Mouse (Mus musculus) forelimb bud, embryonic 11.5 days (tissue): ENCODE results near the gene Slc22a18.

Source experiments
- DNase-seq: peaks from one replicate; pipeline ENCODE4 v3.0.0-alpha.2; 2012; ENCODE audit warnings: low read depth, low spot score

Gene Slc22a18

DNA sequence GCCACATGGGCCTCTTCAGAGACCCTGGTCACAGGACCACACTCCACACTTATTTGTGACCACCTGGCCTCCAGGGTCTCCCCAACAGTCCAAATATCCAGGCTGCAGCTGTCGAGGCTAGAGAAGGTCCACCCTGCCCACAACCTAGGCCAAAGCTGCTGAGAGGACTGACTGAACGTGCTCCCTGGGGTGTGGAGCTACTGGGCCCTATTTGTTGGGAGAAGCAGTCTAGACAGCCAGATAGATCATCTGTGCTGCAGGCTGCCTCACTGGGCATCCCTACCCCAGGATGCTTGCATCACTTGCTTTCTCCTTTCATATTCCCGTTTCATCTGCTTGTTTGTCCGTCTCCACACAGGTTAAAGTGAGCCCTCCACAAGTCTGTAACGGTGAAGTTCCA is 11.0 kb upstream of the Slc22a18 start:
- DNase-seq, result no peak

DNA sequence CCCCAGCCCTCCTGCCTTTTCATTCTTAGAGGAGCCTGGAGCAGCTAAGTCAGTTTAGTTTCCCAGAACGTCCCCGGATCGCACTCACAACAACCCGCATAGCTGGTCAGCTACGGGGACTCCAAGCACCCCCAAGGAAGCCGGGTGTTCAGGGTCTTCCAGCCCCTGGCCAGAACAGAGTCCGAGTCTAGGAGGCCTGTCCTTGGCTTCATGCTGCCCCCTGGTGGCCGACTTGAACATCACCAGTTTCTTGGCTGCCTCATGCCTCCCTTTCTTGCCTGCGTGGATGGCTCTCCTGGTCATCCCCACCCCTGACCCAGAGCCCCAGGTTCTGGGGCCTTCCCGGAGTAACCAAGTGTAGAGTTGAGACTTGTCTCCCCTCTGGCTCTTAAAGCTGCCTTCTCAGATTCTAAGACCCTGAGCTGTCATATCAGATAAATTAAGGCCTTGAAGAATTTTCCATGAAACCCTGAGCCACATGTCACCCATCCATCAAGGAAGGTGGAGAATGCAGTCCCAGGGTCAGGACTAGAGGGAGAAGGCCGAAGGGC is 9.6 kb upstream of the Slc22a18 start:
- peak; percentile 81 for DNase-seq

DNA sequence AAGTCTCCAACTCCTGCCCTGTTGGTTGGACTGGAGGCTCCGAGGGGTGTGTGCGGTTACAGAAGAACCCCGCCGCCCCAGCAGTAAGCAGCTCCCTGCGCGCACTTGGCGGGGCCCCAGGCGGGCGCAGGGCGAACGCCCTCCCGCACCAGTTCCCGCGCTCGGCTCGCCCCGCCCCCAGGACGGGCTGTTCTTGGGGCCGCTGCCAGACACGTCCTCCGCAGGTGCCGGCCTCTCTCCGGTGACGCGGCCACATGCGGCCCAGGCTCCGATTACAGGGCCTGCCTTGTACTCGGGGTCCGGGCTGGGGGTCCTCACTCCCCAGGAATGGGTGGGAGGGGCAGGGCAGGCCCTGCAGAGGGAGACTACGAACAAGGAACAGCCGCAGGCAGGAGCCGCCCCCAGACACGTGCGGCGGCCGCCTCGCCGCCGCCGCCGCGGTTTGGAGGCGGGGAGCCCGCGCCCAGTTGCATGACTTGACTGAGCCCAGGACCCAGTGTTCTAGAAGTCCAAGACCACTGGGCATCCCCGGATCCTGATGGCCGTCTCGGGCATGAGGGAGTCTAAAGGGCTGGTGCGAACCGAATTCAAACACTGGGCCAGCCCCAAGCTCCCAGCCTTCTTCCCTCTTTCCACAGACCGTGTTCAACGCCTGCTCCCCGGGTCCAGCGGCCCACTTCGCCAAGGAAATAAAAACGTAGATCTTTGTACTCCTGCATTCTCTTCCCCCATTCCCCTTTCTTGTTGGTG is 8.6 kb upstream of the Slc22a18 start:
- peak; percentile 85 for DNase-seq

DNA sequence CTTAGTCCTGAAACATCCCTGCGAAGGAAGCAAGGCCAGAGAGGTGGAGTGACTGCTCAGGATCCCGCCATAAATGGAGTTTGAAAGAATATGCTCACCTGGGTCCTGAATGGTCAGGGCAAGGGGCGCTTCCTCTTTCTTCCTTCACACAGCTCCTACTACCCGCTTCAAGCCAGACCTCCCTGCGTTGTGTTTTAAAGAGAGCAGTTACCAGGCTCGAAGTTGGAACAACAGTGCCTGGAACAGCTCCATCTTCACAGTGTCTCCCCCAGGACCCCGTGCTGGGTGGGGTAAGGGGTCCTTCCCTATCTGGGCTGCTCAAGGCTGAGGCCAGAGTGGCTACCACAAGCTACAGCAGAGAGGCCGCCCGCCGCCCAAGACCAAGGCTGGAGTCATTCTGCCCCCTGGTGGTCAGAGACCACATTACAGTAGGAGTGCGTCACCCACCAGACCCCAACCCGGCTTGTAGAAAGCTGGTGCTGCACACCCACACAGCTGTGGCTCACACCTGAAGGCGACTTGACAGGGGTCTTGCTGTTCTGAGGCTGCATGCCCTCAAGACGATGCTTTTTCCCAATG is 7.3 kb upstream of the Slc22a18 start:
- peak; percentile 87 for DNase-seq

DNA sequence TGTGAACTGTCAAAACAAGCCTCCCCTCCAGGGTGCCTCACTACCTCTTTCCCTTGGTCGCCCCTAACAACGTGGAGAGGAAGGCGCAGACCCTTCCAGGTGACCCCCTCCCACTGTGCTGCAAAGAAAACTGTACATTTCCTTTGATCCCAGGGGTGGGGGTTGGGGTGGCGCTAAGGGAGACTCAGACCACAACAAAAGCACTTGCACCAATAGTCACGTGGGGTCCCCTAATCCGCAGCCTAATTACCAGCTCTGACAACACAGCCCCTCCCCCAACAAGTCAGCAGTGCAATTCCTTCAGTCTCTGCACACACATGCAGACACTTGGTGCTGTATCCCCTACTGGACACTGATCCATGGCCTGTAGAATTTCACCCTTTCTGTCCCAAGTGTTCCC is 5.8 kb upstream of the Slc22a18 start:
- DNase-seq, result no peak

DNA sequence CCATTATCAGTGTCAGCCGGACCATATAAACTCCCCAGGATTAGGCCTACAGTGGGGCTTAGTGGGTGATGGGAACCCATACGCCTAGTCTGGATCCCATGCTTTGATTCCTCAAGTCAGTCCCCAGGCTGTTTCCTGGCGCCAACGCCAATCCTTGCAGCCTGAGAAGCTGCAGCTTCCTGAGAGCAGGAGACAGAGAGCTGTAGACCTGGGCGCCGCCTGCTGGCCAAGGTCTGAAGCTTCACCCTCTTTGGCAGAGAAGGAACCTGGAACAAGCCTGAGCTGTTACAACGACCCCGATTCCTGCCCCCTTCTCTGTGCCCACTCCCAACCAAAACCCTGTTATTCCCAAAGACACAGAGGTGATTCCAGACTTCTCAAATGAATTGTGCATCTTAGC is 3.6 kb upstream of the Slc22a18 start:
- DNase-seq, result peak; percentile 78

DNA sequence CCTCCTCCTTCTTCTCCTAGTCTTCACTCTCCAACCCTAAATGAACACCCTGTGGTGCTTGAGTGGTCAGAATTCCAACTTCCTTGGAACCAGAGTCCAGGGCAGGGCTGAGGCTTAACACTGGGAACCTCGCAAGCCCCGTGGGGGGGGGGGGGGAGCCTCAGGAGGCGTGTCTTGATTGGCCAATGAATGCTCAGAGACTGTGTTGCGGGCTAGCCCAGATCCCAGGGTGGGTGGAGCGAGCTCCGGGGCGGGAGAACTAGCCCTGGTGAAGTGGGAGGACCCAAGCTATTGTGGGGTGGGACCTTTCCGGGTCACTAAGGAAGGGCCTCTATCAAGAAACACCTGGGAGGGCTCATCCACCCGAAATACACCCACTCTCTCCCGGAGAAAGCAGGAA is 1.3 kb downstream of the Slc22a18 start:
- no peak for DNase-seq

DNA sequence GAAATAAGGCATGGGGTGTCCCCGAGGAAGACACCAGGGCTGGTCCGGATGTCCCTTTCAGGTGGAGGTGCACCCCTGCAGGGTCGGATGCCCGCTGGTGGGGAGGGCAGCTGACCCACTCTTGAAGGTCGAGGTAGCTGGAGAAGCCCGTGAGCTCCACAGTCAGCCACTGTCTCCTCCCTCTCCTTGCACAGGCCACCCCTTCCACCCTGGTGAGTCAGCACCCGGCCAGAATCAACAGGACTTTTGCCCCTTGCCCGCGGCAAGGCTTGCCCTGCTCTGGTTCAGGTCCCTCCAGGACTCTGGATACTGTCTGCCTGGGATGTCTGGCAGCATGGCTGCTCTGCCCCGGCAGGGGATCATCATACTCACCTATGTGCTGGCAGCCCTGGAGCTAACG is 2.3 kb downstream of the Slc22a18 start:
- no peak for DNase-seq

DNA sequence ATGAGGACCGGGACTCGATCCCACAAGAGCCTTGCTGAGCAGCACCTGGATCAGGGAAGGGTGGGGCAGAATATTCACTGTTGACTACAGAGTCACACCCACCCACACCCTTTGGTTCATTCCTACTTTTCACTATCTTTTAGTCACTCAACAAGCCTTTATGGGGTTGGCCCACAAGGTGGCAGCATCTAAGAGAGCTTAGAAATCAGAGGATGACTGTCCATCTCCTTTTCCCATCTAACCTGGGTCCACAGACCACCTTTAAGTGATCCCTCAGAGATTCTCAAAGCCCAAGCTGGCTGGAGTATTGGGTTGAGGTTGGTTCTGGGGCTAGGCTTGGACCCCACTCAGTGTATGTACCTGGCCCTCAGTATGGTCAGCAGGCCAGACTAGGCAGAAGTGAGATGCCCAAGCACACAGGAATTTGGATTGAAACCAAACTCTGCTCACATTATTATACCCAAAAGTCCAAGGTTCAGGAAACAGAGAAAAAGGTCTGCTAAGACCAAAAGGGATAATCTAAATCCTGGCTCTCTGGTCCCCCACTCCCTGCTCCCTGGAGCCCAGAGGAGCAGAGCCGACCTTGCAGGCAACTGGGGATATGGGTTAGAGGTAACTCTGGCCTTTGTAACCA is 3.3 kb downstream of the Slc22a18 start:
- DNase-seq, result no peak

DNA sequence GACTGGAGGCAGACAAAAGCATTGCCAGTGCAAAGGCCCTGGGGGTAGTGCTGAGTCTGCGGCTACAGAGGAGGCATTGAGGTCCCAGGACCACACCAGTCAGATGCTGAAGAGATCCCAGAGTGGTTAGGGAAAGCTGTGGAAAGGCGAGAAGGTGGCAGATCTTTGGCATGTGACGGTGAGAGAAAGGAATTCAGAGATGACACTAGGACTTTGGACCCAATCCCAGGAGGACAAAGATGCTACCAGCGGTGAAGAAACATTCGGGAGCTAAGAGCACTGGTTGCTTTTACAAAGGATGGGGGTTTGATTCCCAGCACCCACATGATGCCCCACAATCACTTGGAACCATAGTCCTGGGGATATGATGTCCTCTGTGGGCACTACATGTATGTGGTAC is 4.3 kb downstream of the Slc22a18 start:
- DNase-seq, result no peak

DNA sequence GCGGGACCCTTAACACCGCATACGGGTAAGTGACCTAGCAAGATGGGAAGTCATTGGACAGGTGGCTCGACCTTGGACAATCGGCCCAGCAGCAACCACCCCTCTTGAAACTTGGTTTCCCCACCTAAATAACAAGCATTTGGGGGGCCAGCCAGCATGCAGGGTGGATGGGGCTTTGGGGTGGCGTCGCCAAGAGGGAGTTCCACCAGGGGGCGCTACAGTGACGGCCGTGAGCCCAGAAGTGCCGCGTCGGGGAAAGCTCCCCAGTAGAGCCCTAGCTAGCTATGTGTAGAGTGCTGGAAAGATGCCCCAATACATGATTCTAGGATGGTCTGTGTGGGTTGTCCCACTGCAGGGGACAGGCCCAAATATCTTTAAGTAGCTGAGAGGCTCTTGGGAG is 7.0 kb downstream of the Slc22a18 start:
- peak; percentile 43 for DNase-seq

DNA sequence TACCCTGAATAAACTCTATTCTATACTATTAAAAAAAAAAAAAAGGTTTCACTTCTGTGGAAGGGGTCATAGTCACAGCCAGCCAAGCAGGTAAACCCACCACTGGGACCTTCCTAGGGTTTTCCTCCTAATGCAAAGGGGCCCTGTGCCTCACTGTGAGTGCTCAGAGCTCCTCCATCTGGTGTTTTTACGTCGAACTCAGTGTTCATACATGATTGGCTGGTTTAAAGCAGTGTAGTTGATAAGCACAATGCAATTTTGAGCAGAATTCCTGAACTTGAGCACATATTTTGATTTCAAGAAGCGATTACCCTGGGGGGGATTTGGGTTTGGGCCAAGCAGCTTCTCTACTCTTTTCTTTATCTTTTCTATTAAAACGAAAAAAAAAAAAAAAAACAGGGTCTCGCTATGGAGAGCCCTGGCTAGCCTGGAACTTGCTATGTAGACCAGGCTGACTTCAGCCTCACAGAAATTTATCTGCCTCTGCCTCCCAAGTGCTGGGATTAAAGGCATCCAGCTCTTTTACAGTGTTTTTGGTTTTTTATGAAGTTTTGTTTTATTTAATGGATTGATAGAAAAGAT is 8.4 kb downstream of the Slc22a18 start:
- DNase-seq, result no peak

DNA sequence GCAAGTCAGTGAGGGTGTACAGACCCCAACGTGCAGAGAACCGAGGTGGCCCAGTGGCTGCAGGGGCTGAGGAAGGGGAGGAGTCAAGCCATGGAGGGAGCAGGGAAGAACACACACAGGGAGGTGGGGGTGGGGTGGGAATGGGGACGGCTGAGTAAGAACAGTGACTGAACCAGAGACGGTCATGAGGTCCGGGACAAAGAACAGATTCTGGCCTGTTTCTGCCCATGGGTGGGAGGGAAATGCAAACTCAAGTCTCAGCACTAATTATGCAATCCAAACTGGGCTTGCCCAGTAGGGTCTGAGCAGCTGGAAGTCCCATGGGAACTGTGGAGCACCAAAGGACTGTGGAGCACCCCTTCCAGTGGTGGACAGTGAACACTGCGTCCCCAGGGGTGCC is 9.0 kb downstream of the Slc22a18 start:
- DNase-seq, result no peak

DNA sequence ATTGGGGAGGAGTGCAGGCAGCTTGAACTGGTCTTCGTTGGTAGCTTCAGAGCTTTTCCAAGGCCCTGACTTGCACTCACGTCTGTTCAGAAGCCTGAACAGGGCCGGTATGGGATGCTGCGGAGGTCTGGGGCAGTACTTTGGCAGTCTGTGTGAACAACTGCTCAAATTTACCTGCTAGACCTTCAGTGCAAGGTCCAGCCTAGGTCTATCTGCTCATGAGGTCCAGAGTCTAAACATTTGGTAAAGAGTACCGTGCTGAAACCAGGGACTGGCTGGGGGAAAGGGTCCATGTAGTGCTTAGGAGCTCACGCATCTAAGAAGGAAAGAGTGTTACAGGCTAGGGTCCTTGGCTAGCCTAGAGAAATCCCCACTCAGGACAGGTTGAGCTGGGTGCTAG is 16.2 kb downstream of the Slc22a18 start:
- DNase-seq, result no peak

DNA sequence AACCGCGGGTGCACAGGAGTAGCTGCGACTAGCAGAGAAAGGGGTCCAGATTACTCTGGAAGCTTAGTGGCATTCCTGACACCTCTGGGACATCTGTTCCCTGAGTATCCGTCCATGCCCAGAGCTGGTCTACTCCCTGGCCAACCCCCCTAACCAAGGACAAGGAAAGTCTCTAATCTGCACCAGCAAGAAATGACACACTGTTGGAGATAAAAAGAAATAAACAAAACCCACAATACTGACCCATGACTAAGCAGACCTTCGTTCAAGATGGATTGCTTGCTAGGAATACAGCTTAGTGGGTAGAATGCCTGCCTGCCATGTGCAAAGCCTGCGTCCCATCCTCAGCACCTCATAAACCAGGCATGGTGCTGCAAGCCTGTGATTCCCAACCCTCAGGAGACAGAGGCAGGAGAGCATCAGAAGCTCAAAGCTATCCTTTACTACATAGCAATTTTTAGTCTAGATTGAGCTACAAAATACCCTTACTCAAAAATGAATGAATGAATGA is 20.1 kb downstream of the Slc22a18 start:
- no peak for DNase-seq

DNA sequence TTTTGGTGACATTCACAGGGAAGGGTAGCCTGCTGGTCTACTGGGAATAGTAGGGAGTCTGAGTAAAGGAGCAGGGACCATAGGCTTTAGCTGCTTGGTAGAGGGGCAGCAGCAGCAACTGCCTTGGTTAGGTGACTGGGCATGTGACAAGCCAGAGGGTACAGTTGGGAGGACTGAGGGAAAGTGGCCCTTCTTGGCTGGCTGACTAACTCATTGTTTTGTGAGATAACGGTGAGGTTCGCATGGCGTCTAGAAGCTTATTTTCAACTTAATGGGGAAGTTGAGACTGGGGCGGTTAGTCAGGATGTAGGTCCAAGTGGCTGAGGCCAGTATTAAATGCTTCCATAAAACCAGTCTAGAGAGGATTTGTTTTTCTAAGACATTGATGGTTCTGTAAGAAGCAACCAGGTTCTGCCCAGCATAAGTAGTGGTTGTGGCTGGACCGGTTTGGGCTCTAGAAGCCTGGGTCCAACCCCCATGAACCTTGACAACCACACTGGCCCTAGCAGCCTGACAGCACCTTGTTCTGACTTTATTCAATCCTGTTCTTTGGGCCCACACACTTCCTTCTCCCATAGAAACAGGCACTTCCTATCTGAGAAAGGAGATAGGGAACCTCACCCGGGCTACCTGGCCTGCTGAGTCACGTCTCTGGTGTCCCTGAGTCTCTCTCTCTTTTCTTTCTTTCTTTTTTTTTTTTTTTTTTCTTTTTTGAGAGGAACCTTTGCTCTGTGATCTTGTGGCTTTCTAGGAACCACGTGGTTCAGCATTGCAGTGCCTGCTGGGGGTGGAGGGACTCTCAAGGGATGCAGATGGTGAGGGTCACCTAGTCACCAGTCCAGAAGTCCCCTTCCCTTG is 21.8 kb downstream of the Slc22a18 start:
- DNase-seq, result no peak

DNA sequence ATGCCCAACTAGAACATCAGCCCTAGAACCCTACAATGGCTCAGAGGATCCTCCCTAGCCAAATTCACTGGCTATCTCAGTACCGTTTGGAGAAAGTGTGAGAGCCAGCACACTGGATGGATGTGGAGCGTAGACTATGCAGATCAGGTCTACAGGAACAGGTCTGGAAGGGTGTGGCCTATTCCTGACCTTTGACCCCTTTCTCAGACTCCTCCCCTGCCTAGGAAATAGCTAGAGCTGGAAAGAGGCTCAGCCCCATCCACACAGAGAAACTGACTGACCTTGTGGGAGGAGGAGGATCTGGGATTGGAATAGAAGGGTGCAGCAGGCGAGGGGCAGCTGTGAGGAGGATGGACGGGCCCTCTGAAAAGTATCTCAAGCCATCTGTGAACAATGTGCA is 25.0 kb downstream of the Slc22a18 start:
- no peak for DNase-seq

DNA sequence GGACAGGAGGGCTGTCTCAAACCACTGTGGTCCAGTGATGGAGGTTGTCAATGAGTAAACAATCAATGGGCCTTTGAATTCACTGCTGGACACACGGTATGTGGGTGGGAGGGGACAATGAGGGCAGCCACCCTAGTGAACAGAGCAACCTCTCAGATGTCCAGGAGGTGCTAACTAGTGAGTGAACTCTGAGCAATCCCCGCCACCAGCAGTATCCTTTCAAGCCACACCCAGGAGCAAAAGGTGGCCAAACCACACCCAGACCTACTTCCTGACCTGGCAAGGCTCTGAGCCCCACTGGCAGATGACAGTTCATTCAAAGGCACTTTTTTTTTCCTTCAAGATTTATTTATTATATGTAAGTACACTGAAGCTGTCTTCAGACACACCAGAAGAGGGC is 27.4 kb downstream of the Slc22a18 start:
- no peak for DNase-seq

DNA sequence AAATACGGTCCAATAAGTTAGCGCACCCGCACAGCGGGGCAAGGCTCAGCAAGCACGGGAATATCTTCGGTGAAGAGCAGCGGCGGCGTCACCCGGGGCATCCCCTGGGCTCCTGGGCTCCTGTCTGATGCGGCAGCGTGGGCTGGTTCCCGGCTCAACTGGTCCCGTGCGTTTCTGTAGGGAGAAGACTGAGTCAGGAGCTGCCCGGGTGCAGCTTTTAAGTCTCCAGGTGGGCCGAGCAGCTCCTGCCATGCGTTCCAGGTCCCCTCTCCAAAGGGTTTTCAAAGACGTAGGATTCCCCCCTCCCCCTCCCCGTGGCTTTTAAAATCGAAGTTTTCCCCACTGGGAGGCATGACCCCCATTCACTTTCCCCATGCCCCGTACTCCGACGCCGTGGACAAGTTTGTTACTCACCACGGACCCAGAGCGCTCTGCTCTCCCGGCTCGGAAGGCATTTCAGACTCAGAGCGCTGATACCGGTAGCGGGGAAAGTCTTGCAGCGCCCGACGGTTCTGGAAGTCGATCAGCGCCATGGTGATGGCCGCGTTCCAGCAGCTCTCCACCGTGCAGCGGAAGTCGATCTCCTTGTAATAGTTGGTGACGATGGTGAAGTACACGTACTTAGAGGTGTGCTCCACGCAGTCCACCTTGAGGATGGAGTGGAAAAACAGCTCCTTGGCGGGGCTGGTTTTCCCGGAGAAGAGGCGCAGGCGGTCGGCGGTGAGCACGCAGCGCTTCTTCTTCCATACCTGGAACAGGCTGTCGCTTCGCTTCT is 28.3 kb downstream of the Slc22a18 start:
- DNase-seq, result peak; percentile 36

DNA sequence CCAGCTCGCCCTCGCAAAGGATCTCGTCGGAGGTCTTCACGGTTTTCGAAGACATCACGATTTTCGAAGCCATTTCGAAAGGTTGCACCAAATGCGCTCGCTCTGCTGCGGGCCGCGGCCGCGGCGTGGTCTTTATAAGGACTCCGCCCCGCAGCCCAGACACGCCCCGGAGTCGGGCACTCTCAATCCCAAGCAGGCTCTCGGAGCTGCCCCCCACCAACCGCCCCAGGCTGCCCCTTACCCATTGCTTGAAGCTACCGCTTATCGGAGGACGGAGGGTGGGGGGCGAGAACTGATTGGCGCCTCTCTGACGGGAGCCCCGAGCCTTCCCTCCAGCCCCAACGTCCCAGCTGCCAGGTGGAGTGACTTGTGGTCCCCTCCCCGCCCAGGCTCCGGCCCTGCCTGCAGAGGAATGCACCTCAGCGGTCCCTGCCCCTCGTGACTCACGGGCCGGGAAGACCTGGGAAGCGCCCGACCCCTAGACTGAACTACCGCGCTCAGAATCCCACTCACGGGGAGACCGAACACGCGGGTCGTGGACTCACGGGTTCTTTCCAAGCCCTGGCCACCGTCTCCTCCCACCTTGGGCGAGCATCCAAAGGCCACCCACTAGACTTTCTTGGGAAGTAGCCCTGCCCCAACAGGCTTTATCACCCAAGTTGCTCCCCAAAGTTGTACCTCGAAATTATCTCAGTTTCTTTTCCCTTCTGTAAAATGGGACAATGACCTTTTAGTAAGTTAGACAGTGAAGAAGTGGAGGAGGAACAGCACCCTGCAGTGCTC is 29.1 kb downstream of the Slc22a18 start, which contains the start of gene Phlda2:
Gene Phlda2 (minus strand): TSS at position 733 of the 783 bp plus-strand sequence.
- DNase-seq, result peak; percentile 36
